Mouse (Mus musculus): ENCODE data around the gene Eif4b. TPM values are rescaled to one million over a fixed set of nuclear protein-coding genes. Genes with fewer than 3 reads are reported as not detected.
A peak's percentile ranks its signal among the peaks of the same experiment; 100 is the strongest.
"Not testable (repeated sequence)": the region's sequence is repeated elsewhere in the genome, so short reads cannot be mapped to it uniquely, and the experiment has no call there.

Gene Eif4b
- total RNA-seq, 2 experiments from 2014 or later: 182 to 199 TPM

- DNase-seq (ENCODE audit: low spot score in 2 of 2): peak; percentile 33 to 71
These were observed 628 bp downstream of the Eif4b start for GRCm38 (mm10) chr15:102074070-102074731.

DNA sequence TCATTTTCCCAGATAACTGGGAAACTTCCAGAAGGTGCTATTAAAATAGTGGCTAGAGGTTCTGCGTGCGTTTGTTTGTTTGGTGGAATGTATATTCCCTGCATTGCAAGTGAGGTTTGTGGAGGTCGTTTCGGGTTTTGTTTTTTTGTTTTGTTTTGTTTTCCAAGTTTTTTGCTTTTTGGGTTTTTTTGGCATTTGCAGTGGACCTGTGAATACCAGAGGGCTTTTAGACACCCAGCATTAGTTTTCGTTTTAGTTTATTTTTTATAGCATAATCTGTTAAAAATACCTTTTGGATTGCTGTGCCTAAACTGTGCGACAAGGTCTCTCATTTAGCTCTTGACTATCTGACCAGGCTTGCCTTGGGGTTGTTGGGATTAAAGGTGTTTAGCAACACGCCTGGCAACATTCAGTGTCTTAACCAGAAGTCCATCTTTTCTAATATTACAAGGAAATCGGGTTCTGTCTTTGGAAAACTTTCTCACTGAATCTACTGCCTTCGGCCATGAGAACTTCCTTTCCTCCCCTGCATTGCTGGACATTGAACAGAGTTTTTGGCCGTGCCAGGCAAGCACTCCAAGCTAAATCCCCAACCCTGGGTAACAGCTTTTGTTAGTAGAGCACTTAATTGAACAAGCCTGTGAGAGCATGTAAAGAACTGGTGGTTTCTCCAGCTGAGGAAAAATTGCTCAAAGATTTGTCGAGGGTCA lies 1.5 kb downstream of the Eif4b start:
- DNase-seq (ENCODE audit: low spot score in 2 of 2): no peak

DNA sequence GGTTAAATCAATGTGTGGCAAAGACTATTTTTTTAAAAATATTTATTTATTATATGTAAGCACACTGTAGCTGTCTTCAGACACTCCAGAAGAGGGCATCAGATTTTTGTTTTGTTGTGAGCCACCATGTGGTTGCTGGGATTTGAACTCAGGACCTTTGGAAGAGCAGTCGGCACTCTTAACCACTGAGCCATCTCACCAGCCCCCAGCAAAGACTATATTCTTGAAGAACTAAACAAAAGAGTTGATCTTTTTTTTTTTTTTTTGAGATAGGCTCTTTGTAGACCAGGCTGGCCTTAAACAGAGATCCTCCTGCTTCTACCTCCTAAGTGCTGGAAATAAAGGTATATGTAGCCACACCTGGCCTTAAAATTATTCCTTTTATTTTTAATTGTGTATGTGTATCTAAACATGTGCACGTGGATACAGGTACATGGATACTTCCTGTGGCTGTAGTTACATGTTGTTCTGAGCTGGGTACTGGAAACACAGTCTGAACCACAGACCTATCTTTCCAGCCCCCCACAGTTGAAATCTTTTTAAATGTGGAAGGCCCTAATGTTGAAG lies 3.6 kb downstream of the Eif4b start:
- DNase-seq (ENCODE audit: low spot score in 2 of 2): no peak

DNA sequence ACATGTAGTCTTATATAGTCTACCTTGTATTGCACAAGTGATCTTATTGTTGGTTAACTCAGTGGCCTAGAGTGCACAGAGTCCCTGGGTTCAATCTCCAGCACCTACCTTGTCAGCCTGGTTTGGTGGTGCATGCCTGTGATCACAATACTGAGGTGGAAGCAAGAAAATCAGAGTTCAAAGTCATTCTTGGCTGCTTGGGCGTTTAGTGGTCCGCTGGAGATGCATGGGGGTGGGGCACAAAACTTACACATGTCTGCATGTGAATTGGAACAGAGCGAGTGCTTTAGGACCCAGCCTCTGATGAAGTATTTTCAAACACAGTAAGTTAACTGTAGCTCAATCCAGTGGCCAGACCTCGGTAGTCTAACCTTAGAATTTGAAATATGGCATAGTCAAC lies 5.6 kb downstream of the Eif4b start:
- DNase-seq (ENCODE audit: low spot score in 2 of 2): no peak

- DNase-seq (ENCODE audit: low spot score in 2 of 2): not testable (repeated sequence)
These were observed 6.4 kb downstream of the Eif4b start for GRCm38 (mm10) chr15:102079924-102080323.

GRCm38 (mm10) chr15:102080429-102080828 lies 6.9 kb downstream of the Eif4b start:
- DNase-seq (ENCODE audit: low spot score in 2 of 2): no peak

DNA sequence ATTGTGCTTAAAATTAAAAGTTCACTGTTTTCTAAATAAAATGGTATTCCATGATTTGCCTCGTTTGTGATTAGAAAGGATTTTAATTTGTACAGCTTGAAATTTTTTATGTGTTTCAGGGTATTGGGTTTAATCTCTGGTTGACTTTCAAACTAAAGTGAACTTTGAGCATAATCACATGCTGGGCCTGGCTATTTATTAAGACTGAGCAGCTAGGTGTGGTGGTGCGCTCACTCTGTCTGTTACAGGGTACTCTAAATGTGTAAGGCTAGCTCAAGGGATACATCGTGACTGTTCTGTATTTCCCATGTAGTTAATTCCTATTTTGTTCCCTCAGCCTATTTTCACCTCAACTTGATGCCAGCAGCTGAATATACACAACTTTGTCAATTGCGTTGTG lies 8.6 kb downstream of the Eif4b start:
- DNase-seq (ENCODE audit: low spot score in 2 of 2): no peak

- no peak for DNase-seq (ENCODE audit: low spot score in 2 of 2)
These were observed 9.5 kb downstream of the Eif4b start for GRCm38 (mm10) chr15:102083028-102083427.

- no peak for DNase-seq (ENCODE audit: low spot score in 2 of 2)
These were observed 16.5 kb downstream of the Eif4b start for GRCm38 (mm10) chr15:102089914-102090585.

DNA sequence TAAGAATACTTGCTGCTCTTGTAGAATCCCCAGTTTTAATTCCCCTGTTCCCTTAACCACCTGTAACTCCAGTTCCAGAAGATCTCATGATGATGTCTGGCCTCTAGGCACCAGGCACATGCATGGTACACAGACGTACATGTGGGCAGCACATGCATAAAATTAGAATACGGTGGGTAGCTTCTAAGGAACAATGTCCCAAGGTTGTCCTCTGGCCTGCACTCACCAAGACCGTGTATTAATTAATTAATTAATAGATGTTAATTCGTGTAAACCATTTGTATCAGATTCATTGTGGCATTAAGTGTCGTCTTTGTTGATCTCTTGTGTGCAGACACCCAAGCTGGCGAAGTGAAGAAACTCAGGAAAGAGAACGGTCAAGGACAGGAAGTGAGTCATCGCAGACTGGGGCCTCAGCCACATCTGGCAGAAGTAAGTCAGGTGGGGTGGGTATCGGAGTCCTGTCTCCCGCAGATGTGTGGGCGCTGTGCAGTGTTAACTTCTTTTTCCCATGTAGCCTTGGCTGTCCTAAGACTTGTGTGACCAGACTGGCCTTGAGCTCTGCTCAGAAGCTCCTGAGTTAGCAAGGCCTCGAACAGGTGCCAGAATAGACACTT lies 17.6 kb downstream of the Eif4b start:
- no peak for DNase-seq (ENCODE audit: low spot score in 2 of 2)

- DNase-seq (ENCODE audit: low spot score in 2 of 2): no peak
These were observed 18.1 kb downstream of the Eif4b start for GRCm38 (mm10) chr15:102091688-102092087.

DNA sequence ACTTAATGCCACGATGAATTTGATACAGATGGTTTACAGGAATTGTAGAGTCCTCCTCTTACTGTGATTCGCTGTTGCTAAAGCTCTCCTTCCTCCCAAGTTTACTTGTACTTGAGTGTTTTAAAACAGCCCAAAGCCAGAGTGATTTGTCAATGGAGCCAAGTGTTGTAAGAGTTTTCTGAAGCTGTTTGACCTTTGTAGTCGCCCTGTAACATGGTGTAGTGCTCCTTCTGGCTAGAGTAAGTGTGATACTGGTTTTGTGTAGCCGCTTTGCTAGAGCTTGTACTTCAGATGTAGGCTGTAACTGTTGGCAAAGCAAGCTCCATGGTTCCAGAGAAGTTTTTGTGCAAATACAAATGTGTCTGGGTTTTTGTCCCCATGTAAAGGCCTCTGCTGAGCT lies 18.6 kb downstream of the Eif4b start:
- DNase-seq (ENCODE audit: low spot score in 2 of 2): no peak

- no peak for DNase-seq (ENCODE audit: low spot score in 2 of 2)
These were observed 20.6 kb downstream of the Eif4b start for GRCm38 (mm10) chr15:102094157-102094556.

- peak in 1 of 2 experiments; percentile 9 for DNase-seq (ENCODE audit: low spot score in 2 of 2)
These were observed 21.4 kb downstream of the Eif4b start for GRCm38 (mm10) chr15:102094988-102095387.

DNA sequence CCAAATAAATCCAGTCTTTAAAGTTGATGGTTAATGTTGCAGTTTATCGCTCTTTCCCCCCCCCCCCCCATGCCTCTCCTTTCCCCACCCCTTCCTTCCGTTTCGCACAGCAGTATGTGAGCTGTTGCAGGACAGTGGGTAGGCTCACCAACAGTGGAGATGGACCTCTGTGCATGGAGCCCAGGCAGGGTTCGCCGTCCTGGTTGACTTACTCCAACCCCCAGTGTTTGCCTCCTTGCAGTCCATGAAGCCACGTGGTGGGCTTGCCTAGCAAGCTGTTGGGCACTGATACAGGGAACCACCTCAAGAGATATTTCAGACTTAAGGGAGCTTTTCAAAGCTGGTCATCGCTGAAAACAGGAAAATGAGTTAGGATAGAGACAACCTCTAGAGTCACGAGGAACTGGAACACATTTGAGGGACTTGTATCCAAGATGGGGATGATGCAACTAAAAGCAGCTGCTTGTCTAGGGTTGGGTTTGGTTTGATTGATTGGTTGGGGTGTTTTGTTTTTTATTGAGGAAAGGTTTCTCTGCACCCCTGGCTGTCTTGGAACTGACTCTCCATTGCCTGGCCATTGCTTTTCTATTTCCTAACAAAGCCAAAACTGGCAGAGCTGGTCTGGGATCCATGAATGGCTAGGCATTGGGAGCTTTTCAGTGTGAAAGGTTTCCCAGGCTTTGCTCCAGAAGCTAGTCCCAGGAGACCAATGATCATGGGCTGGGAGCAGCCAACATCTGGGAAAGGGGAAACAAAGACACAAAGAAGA lies 23.8 kb downstream of the Eif4b start:
- peak in 1 of 2 experiments; percentile 64 for DNase-seq (ENCODE audit: low spot score in 2 of 2)

DNA sequence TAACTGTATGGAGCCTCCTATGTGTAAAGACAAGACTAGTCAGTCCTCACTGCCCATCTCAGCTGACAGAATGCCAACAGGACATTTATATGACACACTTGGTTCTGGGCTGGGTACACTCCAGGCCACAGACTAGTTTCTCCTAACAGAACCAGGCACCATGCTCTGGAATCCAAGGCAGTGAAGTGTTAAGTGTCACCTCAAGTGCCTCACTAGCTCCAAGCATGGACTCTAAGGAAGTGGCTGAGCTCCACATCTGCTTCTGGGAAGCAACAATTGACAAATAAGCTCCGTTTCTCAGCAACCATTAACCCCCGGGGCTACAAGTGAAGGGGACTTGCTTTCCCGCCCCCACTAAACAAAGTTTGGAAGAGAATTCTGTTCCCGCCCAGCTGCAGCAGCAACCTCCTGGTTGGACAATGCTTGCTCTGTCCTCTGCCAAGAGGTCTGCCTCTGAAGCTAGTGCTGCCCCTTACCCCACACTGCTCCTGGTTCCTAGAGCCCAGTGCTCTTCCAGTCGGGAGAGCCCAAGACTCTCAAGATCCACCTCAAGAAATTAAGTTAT lies 24.5 kb downstream of the Eif4b start:
- peak in 1 of 2 experiments; percentile 47 for DNase-seq (ENCODE audit: low spot score in 2 of 2)

- DNase-seq (ENCODE audit: low spot score in 2 of 2): peak in 1 of 2 experiments; percentile 25
These were observed 25.7 kb downstream of the Eif4b start for GRCm38 (mm10) chr15:102099260-102099659.

DNA sequence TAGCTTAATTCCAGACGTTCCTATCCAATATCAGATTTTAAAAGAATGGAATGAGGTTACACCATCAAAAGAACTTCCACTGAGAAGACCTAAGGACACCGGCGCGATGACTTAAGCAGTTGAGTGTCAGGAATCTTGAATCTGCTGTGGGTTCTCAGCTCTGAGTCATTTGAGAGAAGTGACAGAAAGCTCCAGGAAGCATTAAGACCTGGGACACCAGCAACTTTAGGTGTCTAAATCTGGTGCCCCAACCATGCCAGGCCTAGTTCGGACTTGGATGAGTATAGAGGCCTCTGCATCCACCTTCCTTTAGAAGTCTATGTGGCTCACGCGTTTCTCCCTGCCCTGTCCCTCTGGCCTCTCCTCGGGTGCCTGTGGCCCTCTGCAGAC lies 26.2 kb downstream of the Eif4b start:
- DNase-seq (ENCODE audit: low spot score in 2 of 2): no peak

DNA sequence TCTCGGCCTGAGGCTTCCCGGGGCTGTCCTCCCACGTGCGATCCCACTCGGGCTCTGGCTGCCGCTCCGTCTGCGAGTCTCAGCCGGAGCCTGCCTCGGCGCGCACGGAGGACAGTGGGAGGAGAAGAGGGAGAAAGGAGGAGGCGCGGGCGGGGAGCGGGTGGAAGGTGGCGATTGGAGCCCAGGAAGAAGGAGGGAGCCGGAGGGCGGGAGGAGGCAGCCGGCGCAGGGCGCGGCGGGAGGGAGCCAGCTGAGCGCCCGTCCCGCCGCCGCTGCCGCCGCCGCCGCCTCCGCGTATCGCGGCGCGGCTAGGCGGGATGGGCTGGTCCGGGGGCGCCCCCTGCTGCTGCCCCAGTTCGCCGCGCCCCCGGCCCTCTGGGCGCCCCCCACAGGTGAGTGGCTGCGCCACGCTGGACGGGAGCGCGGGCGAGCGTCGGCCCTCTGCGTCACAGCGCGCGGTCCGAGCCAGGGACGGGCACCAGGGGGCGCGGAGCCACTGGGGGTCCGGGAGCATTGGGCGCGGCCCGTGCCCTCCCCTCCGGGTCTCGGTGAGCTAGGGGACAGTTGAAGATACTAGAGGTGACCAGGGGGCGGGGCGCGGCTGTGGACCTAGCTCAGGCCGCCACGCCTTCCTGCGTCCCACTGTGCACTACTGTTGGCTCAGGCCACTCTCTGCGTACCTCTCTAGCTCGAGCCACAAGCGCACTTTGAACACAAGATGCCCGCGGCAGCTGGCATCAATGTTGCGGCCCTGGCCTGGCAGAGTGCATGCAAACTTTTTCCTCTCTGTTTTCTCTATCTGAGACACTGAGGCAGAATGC lies 26.8 kb downstream of the Eif4b start, which contains the start of gene Tns2:
Gene Tns2, plus strand, starts transcription at position 253 of the 821 bp plus-strand sequence.
- DNase-seq (ENCODE audit: low spot score in 2 of 2): peak in 1 of 2 experiments; percentile 88

Measured in gastrocnemius, postnatal 4 days (tissue).